Mouse (Mus musculus) midbrain, embryonic 13.5 days (tissue): Measurements from ENCODE around the gene Zbtb46. TPM values are rescaled to one million over a fixed set of nuclear protein-coding genes. Genes with fewer than 3 reads are reported as not detected.
"Not testable (repeated sequence)": the region's sequence is repeated elsewhere in the genome, so short reads cannot be mapped to it uniquely, and the experiment has no call there.

ENCODE experiments used
- ATAC-seq: fragments of 200-750 bp; cut with Nextera tagmentation; 2 replicates; pipeline ENCODE4 v1.8.0; 2017; ENCODE audit warnings: mild to moderate bottlenecking, moderate TSS enrichment, moderate library complexity
- H3K27ac ChIP-seq: fragments of 300-500 bp; sonication (generic); 2 replicates; pipeline ENCODE4 v1.5.1; 2015; ENCODE audit warnings: inconsistent platforms, mild to moderate bottlenecking, moderate library complexity
- H3K27me3 ChIP-seq: fragments of 300-500 bp; sonication (generic); 2 replicates; pipeline ENCODE4 v1.6.1; 2015; ENCODE audit warnings: mild to moderate bottlenecking, inconsistent platforms
- H3K36me3 ChIP-seq: fragments of 300-500 bp; sonication (generic); 2 replicates; pipeline ENCODE4 v1.6.1; 2015; ENCODE audit warnings: mild to moderate bottlenecking, inconsistent platforms
- H3K4me1 ChIP-seq: fragments of 300-500 bp; sonication (generic); replicated peaks from 2 replicates; pipeline ENCODE4 v1.6.1; 2015; ENCODE audit warnings: inconsistent platforms
- H3K4me2 ChIP-seq: fragments of 300-500 bp; sonication (generic); replicated peaks from 2 replicates; pipeline ENCODE4 v1.6.1; 2015; ENCODE audit warnings: moderate library complexity, mild to moderate bottlenecking, inconsistent platforms
- H3K4me3 ChIP-seq: fragments of 300-500 bp; sonication (generic); replicated peaks from 2 replicates; pipeline ENCODE4 v1.5.1; 2015; ENCODE audit warnings: mild to moderate bottlenecking, inconsistent platforms
- H3K9ac ChIP-seq: fragments of 300-500 bp; sonication (generic); replicated peaks from 2 replicates; pipeline ENCODE4 v1.6.1; 2015; ENCODE audit warnings: mild to moderate bottlenecking, inconsistent platforms
- H3K9me3 ChIP-seq: fragments of 300-500 bp; sonication (generic); 2 replicates; pipeline ENCODE4 v1.6.1; 2016; ENCODE audit warnings: mild to moderate bottlenecking, inconsistent platforms
- WGBS: fragments of 180-500 bp; shearing (Covaris S2); methylation state at CpG from one replicate; pipeline ENCODE4 v1.1.7; 2015; 5-methylcytosine and 5-hydroxymethylcytosine counted together
- polyA plus RNA-seq: library from polyadenylated mRNA; unstranded; fragments of >200 nt; fragmentation: Nextera tagmentation; extraction: Ambion mirVana; gene quantifications from 2 replicates; pipeline ENCODE4 v1.2.1, GENCODE M21; 2015

Zbtb46 gene
- polyA plus RNA-seq = 24.1 and 24.3 TPM in 2 replicates

GRCm38 (mm10) chr2:181459153-181459672, at the start of gene Zbtb46:
Zbtb46 (minus strand) TSS chr2:181459426.
- no peaks in the 10 kb centered on the region for H3K9me3 ChIP-seq
- H3K4me3 ChIP-seq = peak within 1 kb of the TSS; percentile 97
- WGBS = 2% methylated on average over 41 of the region's 83 CpGs
- H3K27ac ChIP-seq = peak within 1 kb of the TSS; percentile 82
- peak within 1 kb of the TSS; percentile 90 for H3K4me2 ChIP-seq
- H3K4me1 ChIP-seq = peaks cover 29% of the 10 kb centered on the region
- H3K36me3 ChIP-seq = no peaks in the 10 kb centered on the region
- peak within 1 kb of the TSS; percentile 93 for H3K9ac ChIP-seq
- H3K27me3 ChIP-seq = peaks cover 27% of the 10 kb centered on the region
- peak; percentile 87 for ATAC-seq

- ATAC-seq = no peak
- peak overlapping the region; percentile 99; the same call in 1 of the 2 replicates for H3K4me2 ChIP-seq
- H3K9me3 ChIP-seq = no peaks in the 10 kb centered on the region
- H3K27me3 ChIP-seq = no peaks in the 10 kb centered on the region
- no peak overlapping the region for H3K9ac ChIP-seq
- peaks cover 43% of the 10 kb centered on the region for H3K36me3 ChIP-seq
- WGBS = 74% methylated on average over 4 of the region's 4 CpGs
- peaks cover 19% of the 10 kb centered on the region for H3K4me1 ChIP-seq
- no peak overlapping the region for H3K4me3 ChIP-seq
- H3K27ac ChIP-seq = no peak overlapping the region
These were observed 39.4 kb upstream of the Zbtb46 start for GRCm38 (mm10) chr2:181498644-181499043.

- Histone ChIP-seq H3K27me3 (no peaks in the 10 kb centered on the region), H3K36me3 (peaks cover 33% of the 10 kb centered on the region), H3K9ac (peak overlapping the region; percentile 95), H3K4me3 (peak overlapping the region; percentile 96), H3K9me3 (no peaks in the 10 kb centered on the region), H3K4me1 (peaks cover 19% of the 10 kb centered on the region), H3K4me2 (peak overlapping the region; percentile 99), H3K27ac (peak overlapping the region; percentile 83)
- WGBS = 0% methylated on average over 12 of the region's 12 CpGs
- no peak; the same call in 1 of the 2 replicates for ATAC-seq
These were observed 38.3 kb upstream of the Zbtb46 start for GRCm38 (mm10) chr2:181497548-181497875.

GRCm38 (mm10) chr2:181496831-181497547, 37.8 kb upstream of the Zbtb46 start, which contains the start of gene Tpd52l2:
Tpd52l2 (plus strand) TSS chr2:181497142.
- peak within 1 kb of the TSS; percentile 95 for H3K9ac ChIP-seq
- peak within 1 kb of the TSS; percentile 83 for H3K27ac ChIP-seq
- under 1% methylated on average over 46 of the region's 46 CpGs for WGBS
- no peaks in the 10 kb centered on the region for H3K27me3 ChIP-seq
- H3K4me2 ChIP-seq = peak within 1 kb of the TSS; percentile 99
- H3K4me1 ChIP-seq = peaks cover 19% of the 10 kb centered on the region
- ATAC-seq = peak; percentile 98
- no peaks in the 10 kb centered on the region for H3K9me3 ChIP-seq
- peak within 1 kb of the TSS; percentile 96 for H3K4me3 ChIP-seq
- H3K36me3 ChIP-seq = peaks cover 27% of the 10 kb centered on the region

- whole genome bisulfite sequencing = 14% methylated on average over 8 of the region's 8 CpGs
- Histone ChIP-seq H3K36me3 (peaks cover 20% of the 10 kb centered on the region), H3K27ac (peak overlapping the region; percentile 80), H3K4me1 (peaks cover 19% of the 10 kb centered on the region), H3K9ac (peak overlapping the region; percentile 61), H3K4me2 (peak overlapping the region; percentile 99), H3K9me3 (no peaks in the 10 kb centered on the region), H3K4me3 (peak overlapping the region; percentile 96), H3K27me3 (no peaks in the 10 kb centered on the region)
- peak; percentile 25 for ATAC-seq
These were observed 37.1 kb upstream of the Zbtb46 start for GRCm38 (mm10) chr2:181496281-181496680.

GRCm38 (mm10) chr2:181495845-181496244, 36.6 kb upstream of the Zbtb46 start:
- not testable (repeated sequence) for ATAC-seq, H3K27ac ChIP-seq, H3K4me3 ChIP-seq, H3K9ac ChIP-seq, H3K9me3 ChIP-seq, H3K27me3 ChIP-seq
- 61% methylated on average over 8 of the region's 8 CpGs for WGBS
- H3K4me1 ChIP-seq = peaks cover 19% of the 10 kb centered on the region
- H3K36me3 ChIP-seq = peaks cover 16% of the 10 kb centered on the region
- H3K4me2 ChIP-seq = peak overlapping the region; percentile 99; the same call in 1 of the 2 replicates

- H3K4me2 ChIP-seq = no peak overlapping the region
- no peak for ATAC-seq
- 75% methylated on average over 26 of the region's 26 CpGs for WGBS
- H3K27ac ChIP-seq = no peak overlapping the region
- 0 out of 2 replicates have a peak, but pooled peaks cover 3% of the 10 kb centered on the region for H3K36me3 ChIP-seq
- no peak overlapping the region for H3K9ac ChIP-seq
- no peak overlapping the region for H3K4me3 ChIP-seq
- H3K27me3 ChIP-seq = no peaks in the 10 kb centered on the region
- no peaks in the 10 kb centered on the region for H3K9me3 ChIP-seq
- H3K4me1 ChIP-seq = peaks cover 19% of the 10 kb centered on the region
These were observed 35.2 kb upstream of the Zbtb46 start for GRCm38 (mm10) chr2:181494266-181494945.

- no peak within 1 kb of the TSS for H3K4me2 ChIP-seq
- no peaks in the 10 kb centered on the region for H3K9me3 ChIP-seq
- H3K4me3 ChIP-seq = no peak within 1 kb of the TSS
- no peaks in the 10 kb centered on the region for H3K27me3 ChIP-seq
- no peak for ATAC-seq
- WGBS = 86% methylated on average over 31 of the region's 31 CpGs
- no peak within 1 kb of the TSS for H3K9ac ChIP-seq
- H3K27ac ChIP-seq = no peak within 1 kb of the TSS
- H3K36me3 ChIP-seq = no peaks in the 10 kb centered on the region
- peaks cover 14% of the 10 kb centered on the region for H3K4me1 ChIP-seq
These were observed 34.1 kb upstream of the Zbtb46 start, which contains the start of gene Abhd16b for GRCm38 (mm10) chr2:181493156-181493927. Abhd16b (plus strand) TSS chr2:181493206.

- H3K9me3 ChIP-seq = no peaks in the 10 kb centered on the region
- no peak overlapping the region for H3K9ac ChIP-seq
- H3K27me3 ChIP-seq = no peaks in the 10 kb centered on the region
- peaks cover 4% of the 10 kb centered on the region for H3K4me1 ChIP-seq
- no peak overlapping the region for H3K4me3 ChIP-seq
- H3K27ac ChIP-seq = no peak overlapping the region
- no peaks in the 10 kb centered on the region for H3K36me3 ChIP-seq
- no peak overlapping the region for H3K4me2 ChIP-seq
- ATAC-seq = no peak
- WGBS = 54% methylated on average over 3 of the region's 3 CpGs
These were observed 33.0 kb upstream of the Zbtb46 start for GRCm38 (mm10) chr2:181492206-181492605.

- Histone ChIP-seq H3K4me1 (peaks cover 4% of the 10 kb centered on the region), H3K27ac (no peak overlapping the region), H3K4me2 (no peak overlapping the region), H3K9me3 (no peaks in the 10 kb centered on the region), H3K4me3 (no peak overlapping the region), H3K27me3 (no peaks in the 10 kb centered on the region), H3K9ac (no peak overlapping the region), H3K36me3 (no peaks in the 10 kb centered on the region)
- 26% methylated on average over 7 of the region's 7 CpGs for WGBS
- ATAC-seq = no peak
These were observed 32.4 kb upstream of the Zbtb46 start for GRCm38 (mm10) chr2:181491432-181492205.
